Mouse (Mus musculus) thymus, adult 2 months (tissue): ENCODE measurements at regions not wholly inside any gene's neighbourhood (a gene's known extent, or its start where the extent isn't known, plus 50 kb on each side); places are given as distances from the start of the nearest gene placed in this dataset.

ENCODE experiments used
- DNase-seq: peaks from one replicate; pipeline ENCODE4 v3.0.0; 2021
- H3K27ac ChIP-seq: fragments of 200-500 bp; 2 replicates; pipeline ENCODE4 v1.5.1; 2012; ENCODE audit warnings: low read length, control low read depth; ENCODE audit not compliant: control insufficient read depth, insufficient read depth
- H3K27me3 ChIP-seq: fragments of 200-500 bp; 2 replicates; pipeline ENCODE4 v1.6.1; 2012; ENCODE audit warnings: mild to moderate bottlenecking, low read length, moderate library complexity, mixed read lengths; ENCODE audit not compliant: control insufficient read depth, insufficient read depth
- H3K36me3 ChIP-seq: fragments of 200-500 bp; 2 replicates; pipeline ENCODE4 v1.6.1; 2012; ENCODE audit warnings: mild to moderate bottlenecking, low read length, moderate library complexity; ENCODE audit not compliant: control insufficient read depth, insufficient read depth
- H3K4me1 ChIP-seq: fragments of 200-500 bp; replicated peaks from 2 replicates; pipeline ENCODE4 v1.6.1; 2012; ENCODE audit warnings: low read length; ENCODE audit not compliant: control insufficient read depth, insufficient read depth
- H3K4me3 ChIP-seq: fragments of 200-500 bp; 2 replicates; pipeline ENCODE4 v1.5.1; 2012; ENCODE audit warnings: mild to moderate bottlenecking, low read length, control low read depth, moderate library complexity; ENCODE audit not compliant: control insufficient read depth, insufficient read depth
- CTCF ChIP-seq: fragments of 200-500 bp; IDR thresholded peaks from 2 replicates; pipeline ENCODE4 v1.5.1; 2012; ENCODE audit warnings: mild to moderate bottlenecking, control low read depth, low read length, moderate library complexity, borderline replicate concordance; ENCODE audit not compliant: control insufficient read depth, poor library complexity, insufficient read depth; ENCODE audit errors: extremely low read depth
- POLR2A ChIP-seq: fragments of 200-500 bp; IDR thresholded peaks from 2 replicates; pipeline ENCODE4 v1.6.1; 2012; ENCODE audit warnings: mild to moderate bottlenecking, low read length, control low read depth, moderate library complexity; ENCODE audit not compliant: control insufficient read depth, poor library complexity, insufficient read depth; ENCODE audit errors: extremely low read depth
- WGBS: fragments of 180-500 bp; shearing (Covaris S2); methylation state at CpG from one replicate; pipeline ENCODE4 v1.1.7; 2018; 5-methylcytosine and 5-hydroxymethylcytosine counted together

GRCm38 (mm10) chr1:121795024-121795786 is 227.4 kb upstream of the Ddx18 start:
- Histone ChIP-seq H3K4me1 (no peaks in the 10 kb centered on the region), H3K36me3 (no peaks in the 10 kb centered on the region), H3K27ac (no peak overlapping the region), H3K4me3 (no peak overlapping the region), H3K27me3 (no peaks in the 10 kb centered on the region)
- TF ChIP-seq CTCF (no peak), POLR2A (no peak)
- 92% methylated on average over 11 of the region's 11 CpGs for WGBS
- DNase-seq, result no peak

GRCm38 (mm10) chr1:121785631-121786030 is 217.8 kb upstream of the Ddx18 start:
- TF ChIP-seq CTCF (no peak), POLR2A (no peak)
- H3K27me3 ChIP-seq, result no peaks in the 10 kb centered on the region
- no peaks in the 10 kb centered on the region for H3K4me1 ChIP-seq
- H3K4me3 ChIP-seq, result no peak overlapping the region
- 62% methylated on average over 3 of the region's 3 CpGs for WGBS
- no peak for DNase-seq
- no peaks in the 10 kb centered on the region for H3K36me3 ChIP-seq
- no peak overlapping the region for H3K27ac ChIP-seq

- TF ChIP-seq POLR2A (no peak), CTCF (no peak)
- 96% methylated on average over 2 of the region's 2 CpGs for WGBS
Measured at GRCm38 (mm10) chr1:121773988-121774387, 206.2 kb upstream of the Ddx18 start.

GRCm38 (mm10) chr1:121771444-121771843 is 203.7 kb upstream of the Ddx18 start:
- Histone ChIP-seq H3K36me3 (no peaks in the 10 kb centered on the region), H3K27ac (no peak overlapping the region), H3K4me3 (no peak overlapping the region), H3K27me3 (no peaks in the 10 kb centered on the region), H3K4me1 (no peaks in the 10 kb centered on the region; the same call in 1 of the 2 replicates)
- TF ChIP-seq CTCF (no peak), POLR2A (no peak)
- DNase-seq, result peak; percentile 7
- WGBS, result 71% methylated on average over 1 of the region's 1 CpGs

More at GRCm38 (mm10) chr1:121773988-121774387, 206.2 kb upstream of the Ddx18 start:
- no peaks in the 10 kb centered on the region for H3K36me3 ChIP-seq
- no peaks in the 10 kb centered on the region; the same call in 1 of the 2 replicates for H3K4me1 ChIP-seq
- H3K4me3 ChIP-seq, result no peak overlapping the region
- DNase-seq, result no peak
- no peak overlapping the region for H3K27ac ChIP-seq
- H3K27me3 ChIP-seq, result no peaks in the 10 kb centered on the region

GRCm38 (mm10) chr1:121770936-121771335 is 203.1 kb upstream of the Ddx18 start:
- 84% methylated on average over 12 of the region's 12 CpGs for WGBS
- H3K27me3 ChIP-seq, result no peaks in the 10 kb centered on the region
- no peak for TF ChIP-seq POLR2A
- no peak for TF ChIP-seq CTCF
- H3K27ac ChIP-seq, result no peak overlapping the region
- no peak overlapping the region for H3K4me3 ChIP-seq
- H3K36me3 ChIP-seq, result no peaks in the 10 kb centered on the region
- no peak for DNase-seq
- no peaks in the 10 kb centered on the region; the same call in 1 of the 2 replicates for H3K4me1 ChIP-seq

GRCm38 (mm10) chr1:121760086-121760485 is 192.3 kb upstream of the Ddx18 start:
- WGBS, result 86% methylated on average over 3 of the region's 3 CpGs
- H3K4me3 ChIP-seq, result no peak overlapping the region
- no peaks in the 10 kb centered on the region for H3K4me1 ChIP-seq
- no peak for DNase-seq
- no peaks in the 10 kb centered on the region for H3K27me3 ChIP-seq
- no peak for TF ChIP-seq CTCF
- no peak for TF ChIP-seq POLR2A
- no peak overlapping the region for H3K27ac ChIP-seq
- H3K36me3 ChIP-seq, result no peaks in the 10 kb centered on the region

GRCm38 (mm10) chr1:121745181-121745580 is 177.4 kb upstream of the Ddx18 start:
- H3K4me3 ChIP-seq, result no peak overlapping the region
- TF ChIP-seq POLR2A (no peak), CTCF (no peak)
- H3K27ac ChIP-seq, result no peak overlapping the region
- WGBS, result 96% methylated on average over 1 of the region's 1 CpGs
- no peak for DNase-seq
- H3K36me3 ChIP-seq, result no peaks in the 10 kb centered on the region
- H3K4me1 ChIP-seq, result no peaks in the 10 kb centered on the region
- H3K27me3 ChIP-seq, result no peaks in the 10 kb centered on the region
